Mouse (Mus musculus) lung, embryonic 14.5 days (tissue): ENCODE measurements around the gene Pde1c. TPM values are rescaled to one million over a fixed set of nuclear protein-coding genes. Genes with fewer than 3 reads are reported as not detected.
A peak's percentile ranks its signal among the peaks of the same experiment; 100 is the strongest.

Source experiments
- ATAC-seq: fragments of 200-750 bp; cut with Nextera tagmentation; 2 replicates; pipeline ENCODE4 v1.8.0; 2017; ENCODE audit warnings: mild to moderate bottlenecking, moderate TSS enrichment, moderate library complexity; ENCODE audit not compliant: insufficient read depth
- DNase-seq: peaks from one replicate; pipeline ENCODE4 v3.0.0-alpha.2; 2015
- H3K27ac ChIP-seq: fragments of 300-500 bp; sonication (generic); 2 replicates; pipeline ENCODE4 v1.5.1; 2014; ENCODE audit warnings: low read depth, mild to moderate bottlenecking, moderate library complexity
- H3K27me3 ChIP-seq: fragments of 300-500 bp; sonication (generic); 2 replicates; pipeline ENCODE4 v1.6.1; 2014; ENCODE audit warnings: low read length, control low read depth; ENCODE audit not compliant: insufficient read depth
- H3K36me3 ChIP-seq: fragments of 300-500 bp; sonication (generic); 2 replicates; pipeline ENCODE4 v1.6.1; 2014; ENCODE audit warnings: control low read depth; ENCODE audit not compliant: insufficient read depth
- H3K4me1 ChIP-seq: fragments of 300-500 bp; sonication (generic); 2 replicates; pipeline ENCODE4 v1.6.1; 2014; ENCODE audit warnings: antibody characterized with exemption, control low read depth; ENCODE audit not compliant: insufficient read depth
- H3K4me2 ChIP-seq: fragments of 300-500 bp; sonication (generic); 2 replicates; pipeline ENCODE4 v1.6.1; 2014; ENCODE audit warnings: mild to moderate bottlenecking
- H3K4me3 ChIP-seq: fragments of 300-500 bp; sonication (generic); 2 replicates; pipeline ENCODE4 v1.5.1; 2014; ENCODE audit warnings: low read depth, low read length
- H3K9ac ChIP-seq: fragments of 300-500 bp; sonication (generic); 2 replicates; pipeline ENCODE4 v1.6.1; 2014
- H3K9me3 ChIP-seq: fragments of 300-500 bp; sonication (generic); 2 replicates; pipeline ENCODE4 v1.6.1; 2016; ENCODE audit warnings: low read depth, low read length, control low read depth
- CTCF ChIP-seq: IDR thresholded peaks from 2 replicates; pipeline ENCODE4 v1.5.1; 2016; ENCODE audit warnings: antibody characterized with exemption, low read depth
- WGBS: fragments of 180-500 bp; shearing (Covaris S2); extraction: QIAGEN DNeasy Blood & Tissue Kit; methylation state at CpG from one replicate; pipeline ENCODE4 v1.1.7; 2014; 5-methylcytosine and 5-hydroxymethylcytosine counted together
- polyA plus RNA-seq: library from polyadenylated mRNA; unstranded; fragments of >200 nt; fragmentation: Nextera tagmentation; extraction: Ambion mirVana; gene quantifications from 2 replicates; pipeline ENCODE4 v1.2.1, GENCODE M21; 2014

Pde1c gene
- polyA plus RNA-seq, 1 experiment from 2014 or later, result 0.92 TPM

DNA sequence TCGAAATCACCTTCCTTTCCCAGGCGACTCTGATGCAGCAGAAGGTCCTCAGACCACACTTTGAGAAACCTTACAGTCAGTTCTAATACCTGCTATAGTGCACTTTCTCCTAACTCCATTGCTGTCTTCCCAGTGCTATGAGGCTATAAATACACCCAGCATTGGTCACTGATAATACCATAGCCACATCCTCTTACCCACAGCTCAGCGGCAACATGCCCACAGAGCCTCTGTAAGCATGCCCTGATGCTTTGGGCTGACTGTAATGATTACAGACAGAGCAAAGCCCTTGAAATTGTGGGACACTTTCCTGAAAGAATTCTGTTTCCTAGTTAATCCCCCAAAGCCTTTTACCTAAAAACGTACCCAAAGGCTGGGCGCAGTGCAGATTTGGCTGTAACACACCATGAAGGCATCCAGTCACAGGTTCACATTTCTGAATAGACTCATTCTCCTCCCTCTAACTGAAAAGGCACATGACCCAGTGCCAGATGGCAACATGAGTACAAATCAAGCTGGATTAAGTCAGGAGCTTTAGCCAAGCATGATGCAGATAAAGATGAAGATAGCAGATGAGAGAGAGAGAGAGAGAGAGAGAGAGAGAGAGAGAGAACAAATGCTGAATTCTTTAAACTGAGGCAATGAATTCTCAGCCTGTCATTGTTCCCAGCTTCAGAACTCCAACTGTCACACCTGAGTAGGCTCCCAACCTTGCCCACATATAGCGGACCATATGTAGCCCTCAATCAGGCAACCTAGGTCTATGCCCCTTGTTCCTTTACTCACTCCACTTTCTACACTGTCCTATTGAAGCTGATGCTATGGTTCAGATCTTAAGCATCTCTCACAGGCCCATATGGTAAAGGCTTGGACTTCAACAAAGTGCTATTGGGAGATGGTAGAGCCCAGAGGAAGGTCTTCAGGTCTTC lies 44.7 kb downstream of the Pde1c start:
- DNase-seq, result no peak
- no peak for ATAC-seq
- no peak overlapping the region for H3K9ac ChIP-seq
- 90% methylated on average over 6 of the region's 6 CpGs for WGBS
- no peak overlapping the region for H3K4me2 ChIP-seq
- TF ChIP-seq CTCF, result no peak
- no peaks in the 10 kb centered on the region for H3K36me3 ChIP-seq
- H3K4me1 ChIP-seq, result no peaks in the 10 kb centered on the region
- no peak overlapping the region for H3K4me3 ChIP-seq
- no peaks in the 10 kb centered on the region for H3K27me3 ChIP-seq
- H3K27ac ChIP-seq, result no peak overlapping the region
- no peaks in the 10 kb centered on the region for H3K9me3 ChIP-seq

DNA sequence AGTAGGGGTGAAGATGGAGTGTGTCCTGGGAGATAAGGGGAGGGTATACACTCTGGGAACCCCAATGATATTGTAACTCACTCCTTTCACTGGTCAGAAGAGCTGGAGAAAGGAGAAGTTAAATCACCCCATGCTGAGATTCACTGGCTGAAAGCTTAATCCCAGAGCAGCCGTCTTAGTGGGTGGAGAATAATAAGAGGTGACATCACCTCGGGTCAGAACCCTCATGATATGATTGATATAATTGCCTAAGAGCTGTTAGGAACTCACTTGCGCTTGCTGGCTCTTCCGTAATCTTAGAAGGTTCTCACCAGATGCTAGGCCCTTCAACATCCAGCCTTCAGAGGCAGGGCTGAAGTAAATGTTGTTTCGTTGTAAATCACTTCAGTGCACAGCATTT lies 79.7 kb downstream of the Pde1c start:
- no peak for TF ChIP-seq CTCF

DNA sequence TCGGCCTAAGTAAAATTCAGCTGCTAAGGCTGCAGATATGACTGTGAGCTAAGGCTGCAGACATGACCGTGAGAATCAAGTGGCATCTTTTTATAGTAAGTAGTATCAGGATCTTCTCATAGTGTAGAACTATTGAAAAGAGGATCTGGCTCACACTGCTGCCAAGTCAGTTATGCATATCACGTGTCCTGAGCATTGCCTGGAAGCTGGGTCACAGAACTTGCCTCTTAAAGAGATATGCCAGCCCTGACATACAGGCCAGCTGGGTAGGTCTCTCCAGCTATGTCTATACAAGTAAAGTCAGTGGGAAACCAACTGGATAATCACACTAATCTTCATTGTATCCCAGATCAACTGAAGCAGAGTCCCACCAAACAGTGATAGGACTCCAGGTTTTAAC lies 83.8 kb downstream of the Pde1c start:
- Histone ChIP-seq H3K4me3 (no peak overlapping the region), H3K27me3 (no peaks in the 10 kb centered on the region), H3K36me3 (no peaks in the 10 kb centered on the region), H3K4me1 (no peaks in the 10 kb centered on the region), H3K4me2 (no peak overlapping the region), H3K9ac (no peak overlapping the region), H3K27ac (no peak overlapping the region), H3K9me3 (no peaks in the 10 kb centered on the region)
- 67% methylated on average over 3 of the region's 3 CpGs for WGBS
- DNase-seq (no peak), ATAC-seq (no peak)
- TF ChIP-seq CTCF, result no peak

More for the DNA sequence above, 79.7 kb downstream of the Pde1c start:
- Histone ChIP-seq H3K36me3 (no peaks in the 10 kb centered on the region), H3K9ac (no peak overlapping the region), H3K4me1 (no peaks in the 10 kb centered on the region), H3K4me3 (no peak overlapping the region), H3K27me3 (no peaks in the 10 kb centered on the region), H3K27ac (no peak overlapping the region), H3K4me2 (no peak overlapping the region), H3K9me3 (no peaks in the 10 kb centered on the region)
- DNase-seq (no peak), ATAC-seq (no peak)
- 72% methylated on average over 5 of the region's 5 CpGs for WGBS

DNA sequence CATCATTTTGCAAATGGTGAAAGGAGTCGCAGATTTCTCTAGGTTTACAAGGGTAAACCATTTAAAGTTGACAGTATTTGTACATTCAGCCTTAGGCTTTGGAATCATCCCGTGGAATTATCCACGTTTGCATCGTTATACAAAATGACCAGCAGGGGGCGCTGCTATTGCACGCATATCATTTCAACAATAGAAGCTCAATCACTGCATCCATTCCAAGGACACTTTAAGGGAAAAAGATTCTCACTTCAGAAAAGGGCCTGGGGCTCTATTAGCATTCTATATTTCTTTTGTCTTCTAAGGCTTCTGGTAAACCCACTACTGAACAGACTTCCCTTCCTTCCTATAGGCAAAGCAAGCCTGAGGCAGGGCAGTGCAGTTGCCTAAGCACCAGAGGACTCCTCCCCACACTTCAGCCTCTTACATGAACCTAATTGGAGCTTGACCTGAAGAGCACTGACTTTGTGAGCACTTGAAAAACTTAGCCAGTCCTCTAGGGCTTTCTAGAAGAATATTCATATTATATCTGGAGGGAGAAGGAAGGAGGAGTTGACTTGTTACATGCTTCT lies 87.9 kb downstream of the Pde1c start:
- WGBS, result 2% methylated on average over 6 of the region's 6 CpGs
- Histone ChIP-seq H3K36me3 (no peaks in the 10 kb centered on the region), H3K9me3 (no peaks in the 10 kb centered on the region), H3K4me2 (no peak overlapping the region), H3K4me1 (no peaks in the 10 kb centered on the region), H3K27ac (no peak overlapping the region), H3K4me3 (no peak overlapping the region), H3K9ac (no peak overlapping the region), H3K27me3 (no peaks in the 10 kb centered on the region)
- DNase-seq, result peak; percentile 89
- peak; percentile 14; the same call in 1 of the 2 replicates for ATAC-seq
- TF ChIP-seq CTCF, result peak; percentile 89

DNA sequence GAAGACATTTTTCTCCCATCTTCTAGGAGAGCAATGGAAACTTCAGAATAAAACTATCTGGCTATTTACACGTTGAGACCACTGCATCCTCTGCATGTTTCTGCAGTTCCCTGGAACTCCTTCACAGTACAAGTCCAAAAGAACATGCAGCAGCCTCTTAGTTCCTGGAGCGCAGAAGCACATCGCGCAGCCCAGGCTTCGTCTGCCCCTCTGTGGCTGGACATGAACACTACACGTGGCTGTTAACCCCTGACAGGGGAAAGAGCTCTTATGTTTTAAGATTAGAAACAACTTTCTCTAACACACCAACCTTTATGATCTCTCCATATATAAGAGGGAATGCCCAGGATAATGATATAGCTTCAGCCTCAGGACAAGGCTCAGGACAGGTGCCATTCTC lies 92.3 kb downstream of the Pde1c start:
- no peak overlapping the region for H3K27ac ChIP-seq
- no peaks in the 10 kb centered on the region for H3K9me3 ChIP-seq
- ATAC-seq (no peak), DNase-seq (peak; percentile 64)
- 19% methylated on average over 6 of the region's 6 CpGs for WGBS
- H3K4me3 ChIP-seq, result no peak overlapping the region
- H3K9ac ChIP-seq, result no peak overlapping the region
- H3K4me2 ChIP-seq, result no peak overlapping the region
- TF ChIP-seq CTCF, result peak; percentile 67
- H3K36me3 ChIP-seq, result no peaks in the 10 kb centered on the region
- no peaks in the 10 kb centered on the region for H3K4me1 ChIP-seq
- H3K27me3 ChIP-seq, result no peaks in the 10 kb centered on the region

DNA sequence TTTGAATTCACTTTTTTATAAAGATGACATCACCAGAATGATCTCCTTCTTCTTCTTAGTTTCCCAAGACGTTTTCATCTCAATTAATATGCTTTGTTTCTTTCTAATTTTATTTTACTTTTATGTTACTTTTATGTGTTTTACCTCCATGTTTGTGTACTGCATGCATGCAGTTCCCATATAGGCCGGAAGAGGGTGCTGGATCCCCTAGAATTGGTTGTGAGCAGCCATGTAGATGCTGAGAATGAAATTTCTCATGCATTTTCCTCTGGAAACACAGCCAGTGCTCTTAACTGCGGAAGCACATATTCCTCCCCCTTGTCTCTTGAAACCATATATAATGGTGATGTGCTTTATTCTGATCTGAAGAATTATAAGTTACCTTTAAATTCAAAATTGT lies 110.8 kb downstream of the Pde1c start:
- Histone ChIP-seq H3K9ac (no peak overlapping the region), H3K27ac (no peak overlapping the region), H3K9me3 (no peaks in the 10 kb centered on the region), H3K4me1 (no peaks in the 10 kb centered on the region), H3K27me3 (no peaks in the 10 kb centered on the region), H3K4me3 (no peak overlapping the region), H3K36me3 (no peaks in the 10 kb centered on the region), H3K4me2 (no peak overlapping the region)
- WGBS, result 42% methylated on average over 3 of the region's 3 CpGs
- peak; percentile 59 for TF ChIP-seq CTCF
- DNase-seq, result peak; percentile 35
- no peak for ATAC-seq

DNA sequence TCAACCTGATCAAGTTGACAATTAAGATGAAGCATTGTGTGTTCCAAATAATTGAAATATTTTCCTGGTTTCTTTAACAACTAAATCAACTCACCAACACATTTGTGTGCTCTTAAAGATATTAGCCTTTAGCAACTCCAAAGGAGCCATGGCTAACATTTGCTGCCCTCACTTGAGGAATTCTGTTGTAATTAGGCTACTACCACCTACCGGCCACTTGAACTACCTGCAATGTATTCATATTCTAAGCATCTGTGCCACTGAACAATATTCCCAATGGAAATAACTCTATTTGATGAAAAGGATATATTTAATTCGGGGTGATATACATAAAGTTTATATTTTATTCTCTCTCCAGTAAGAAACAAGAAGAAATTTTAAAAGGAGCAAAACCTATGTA lies 121.0 kb downstream of the Pde1c start:
- Histone ChIP-seq H3K36me3 (no peaks in the 10 kb centered on the region), H3K9ac (no peak overlapping the region), H3K4me2 (no peak overlapping the region), H3K27me3 (no peaks in the 10 kb centered on the region), H3K4me3 (no peak overlapping the region), H3K4me1 (no peaks in the 10 kb centered on the region), H3K27ac (no peak overlapping the region), H3K9me3 (no peaks in the 10 kb centered on the region)
- DNase-seq (peak; percentile 63), ATAC-seq (no peak)
- peak; percentile 61 for TF ChIP-seq CTCF
- whole genome bisulfite sequencing, result 23% methylated on average over 2 of the region's 2 CpGs
